Mouse (Mus musculus) thymus, adult 2 months (tissue): Measurements from ENCODE around the gene Rab15.

ENCODE experiments used
- CTCF ChIP-seq: fragments of 200-500 bp; IDR thresholded peaks from 2 replicates; pipeline ENCODE4 v1.5.1; 2012; ENCODE audit warnings: mild to moderate bottlenecking, control low read depth, low read length, moderate library complexity, borderline replicate concordance; ENCODE audit not compliant: control insufficient read depth, poor library complexity, insufficient read depth; ENCODE audit errors: extremely low read depth
- POLR2A ChIP-seq: fragments of 200-500 bp; IDR thresholded peaks from 2 replicates; pipeline ENCODE4 v1.6.1; 2012; ENCODE audit warnings: mild to moderate bottlenecking, low read length, control low read depth, moderate library complexity; ENCODE audit not compliant: control insufficient read depth, poor library complexity, insufficient read depth; ENCODE audit errors: extremely low read depth

- TF ChIP-seq CTCF (no peak), POLR2A (no peak)
These were observed 11.7 kb downstream of the Rab15 start for GRCm38 (mm10) chr12:76811006-76811405.
